Mouse (Mus musculus): Measurements from ENCODE around the gene Tmem164. TPM values are rescaled to one million over a fixed set of nuclear protein-coding genes. Genes with fewer than 3 reads are reported as not detected.
A peak's percentile ranks its signal among the peaks of the same experiment; 100 is the strongest.

Gene Tmem164
- polyA plus RNA-seq, 1 experiment from 2014 or later: 28.0 TPM

DNA sequence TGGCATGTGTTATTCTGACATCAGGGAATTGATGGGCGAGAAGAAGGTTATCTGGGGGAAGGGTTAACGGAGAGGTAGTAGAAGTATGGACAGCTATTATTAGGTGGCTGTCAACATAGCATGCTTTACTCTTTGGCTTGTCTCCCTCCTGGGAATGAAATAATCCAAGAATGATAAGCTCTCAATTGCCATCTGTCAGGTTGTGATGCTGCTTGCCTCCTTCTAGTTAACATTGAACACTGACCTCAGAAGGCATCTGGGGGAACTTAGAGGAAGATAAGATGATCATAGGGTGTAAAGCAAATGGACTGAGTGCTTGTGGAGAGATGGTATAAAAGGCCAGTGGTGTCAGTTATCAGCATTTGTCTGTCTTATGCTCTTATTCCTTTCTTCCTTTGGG is 44.4 kb downstream of the Tmem164 start:
- H3K36me3 ChIP-seq (ENCODE audit: poor library complexity, severe bottlenecking): no peaks in the 10 kb centered on the region
- no peak overlapping the region for H3K4me3 ChIP-seq
- no peaks in the 10 kb centered on the region for H3K9me3 ChIP-seq (replicated peaks)
- WGBS: 82% methylated on average over 2 of the region's 2 CpGs
- H3K9ac ChIP-seq: no peak overlapping the region
- H3K27me3 ChIP-seq: 0 out of 2 replicates have a peak, but pooled peaks cover 5% of the 10 kb centered on the region
- peaks cover 20% of the 10 kb centered on the region for H3K4me1 ChIP-seq
- no peak overlapping the region for H3K4me2 ChIP-seq
- no peak for ATAC-seq
- H3K27ac ChIP-seq: no peak overlapping the region

DNA sequence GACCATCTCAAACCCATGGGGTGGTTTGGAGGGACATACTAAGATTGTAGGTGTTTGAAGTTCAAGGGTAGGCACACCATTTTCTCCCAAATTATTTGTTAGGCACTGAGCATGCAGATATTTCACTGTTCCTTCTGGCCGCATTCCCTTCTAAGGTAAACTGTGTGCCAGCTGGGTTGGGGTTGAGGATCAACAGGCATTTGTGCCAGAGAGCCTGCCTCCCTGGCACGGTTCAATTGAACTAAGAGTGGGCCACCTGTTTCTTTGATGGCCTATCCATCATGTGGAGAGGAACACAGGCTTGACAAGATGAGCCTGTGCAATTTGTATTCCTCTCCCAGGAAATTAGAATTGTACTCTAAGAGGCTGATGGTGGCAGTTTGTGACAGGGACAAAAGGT is 45.1 kb downstream of the Tmem164 start:
- 0 out of 2 replicates have a peak, but pooled peaks have one; percentile 42 for ATAC-seq
- H3K9me3 ChIP-seq (replicated peaks): no peaks in the 10 kb centered on the region
- 0 out of 2 replicates have a peak, but pooled peaks cover 5% of the 10 kb centered on the region for H3K27me3 ChIP-seq
- no peak overlapping the region for H3K9ac ChIP-seq
- H3K36me3 ChIP-seq (ENCODE audit: poor library complexity, severe bottlenecking): no peaks in the 10 kb centered on the region
- H3K27ac ChIP-seq: no peak overlapping the region
- peaks cover 20% of the 10 kb centered on the region for H3K4me1 ChIP-seq
- H3K4me2 ChIP-seq: no peak overlapping the region
- no peak overlapping the region for H3K4me3 ChIP-seq
- 54% methylated on average over 2 of the region's 2 CpGs for WGBS

DNA sequence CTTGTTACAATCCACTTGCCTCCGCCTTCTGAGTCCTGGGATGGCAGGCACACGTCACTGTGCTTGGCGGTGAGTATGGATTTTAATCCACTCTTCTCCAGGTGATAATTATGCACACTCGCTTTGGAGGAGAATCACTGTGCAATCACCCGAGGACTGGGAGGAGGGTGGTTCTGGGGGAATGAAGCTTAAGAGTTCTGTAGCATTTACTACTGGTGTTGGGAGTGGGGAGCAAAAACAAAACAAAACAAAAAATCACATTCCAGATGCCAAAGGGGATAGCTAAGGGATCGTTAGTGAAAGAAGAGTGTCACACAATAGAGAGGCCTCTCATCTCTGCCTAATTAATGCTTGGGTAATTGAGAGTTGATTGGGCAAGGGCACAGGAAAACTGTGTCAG is 46.6 kb downstream of the Tmem164 start:
- Histone ChIP-seq H3K36me3 (ENCODE audit: poor library complexity, severe bottlenecking) (no peaks in the 10 kb centered on the region), H3K4me1 (peaks cover 29% of the 10 kb centered on the region), H3K27me3 (peaks cover 5% of the 10 kb centered on the region; the same call in 1 of the 2 replicates), H3K27ac (peak overlapping the region; percentile 48), H3K9me3 (replicated peaks) (no peaks in the 10 kb centered on the region), H3K4me2 (no peak overlapping the region), H3K9ac (no peak overlapping the region), H3K4me3 (no peak overlapping the region)
- WGBS: 27% methylated on average over 6 of the region's 6 CpGs
- ATAC-seq: peak; percentile 68

DNA sequence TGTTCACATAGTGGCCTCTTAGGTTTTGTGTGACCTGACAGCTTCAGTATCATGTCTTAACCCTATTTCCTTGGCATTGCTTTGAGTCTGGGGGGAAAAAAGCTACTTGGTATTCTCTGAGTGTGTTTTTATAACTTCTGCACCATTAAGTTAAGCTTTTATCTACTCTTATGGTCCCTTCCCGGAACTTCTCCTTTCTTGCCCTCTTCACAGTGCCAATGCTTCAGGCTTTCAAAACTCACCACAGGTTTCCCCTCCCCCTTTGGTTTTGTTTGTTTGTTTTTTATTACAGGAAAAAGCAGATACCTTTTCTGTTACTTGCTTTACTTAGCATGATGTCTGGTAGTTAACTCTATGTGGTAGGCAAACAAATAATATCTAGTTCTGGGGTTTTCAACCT is 47.8 kb downstream of the Tmem164 start:
- H3K9me3 ChIP-seq (replicated peaks): no peaks in the 10 kb centered on the region
- no peak overlapping the region for H3K4me2 ChIP-seq
- peaks cover 5% of the 10 kb centered on the region; the same call in 1 of the 2 replicates for H3K27me3 ChIP-seq
- no peak overlapping the region for H3K4me3 ChIP-seq
- peaks cover 29% of the 10 kb centered on the region for H3K4me1 ChIP-seq
- 63% methylated on average over 1 of the region's 1 CpGs for WGBS
- no peak for ATAC-seq
- no peaks in the 10 kb centered on the region for H3K36me3 ChIP-seq (ENCODE audit: poor library complexity, severe bottlenecking)
- H3K9ac ChIP-seq: no peak overlapping the region
- no peak overlapping the region for H3K27ac ChIP-seq

DNA sequence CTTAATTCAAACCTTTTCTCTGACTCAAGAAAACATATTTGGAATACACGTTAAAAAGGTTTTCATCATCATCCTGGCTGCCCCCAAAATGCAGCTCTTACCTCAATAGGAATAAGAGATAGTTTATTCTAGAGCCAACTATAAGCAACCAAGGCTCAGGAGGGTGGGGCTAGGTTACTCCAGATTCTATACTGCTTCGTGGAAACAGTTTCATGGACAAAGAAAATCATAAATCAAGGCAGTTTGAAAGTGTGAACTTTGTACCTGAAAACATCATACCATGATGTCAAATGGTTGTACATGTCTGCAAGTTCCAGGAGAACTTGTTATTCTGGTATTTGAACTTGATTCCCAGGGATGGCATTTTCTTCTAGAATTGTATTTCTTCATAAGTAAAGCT is 48.3 kb downstream of the Tmem164 start:
- Histone ChIP-seq H3K9ac (no peak overlapping the region), H3K27ac (no peak overlapping the region), H3K4me1 (peaks cover 29% of the 10 kb centered on the region), H3K4me2 (no peak overlapping the region), H3K27me3 (peaks cover 5% of the 10 kb centered on the region; the same call in 1 of the 2 replicates), H3K9me3 (replicated peaks) (no peaks in the 10 kb centered on the region), H3K36me3 (ENCODE audit: poor library complexity, severe bottlenecking) (no peaks in the 10 kb centered on the region), H3K4me3 (no peak overlapping the region)
- 82% methylated on average over 2 of the region's 2 CpGs for WGBS
- no peak for ATAC-seq

DNA sequence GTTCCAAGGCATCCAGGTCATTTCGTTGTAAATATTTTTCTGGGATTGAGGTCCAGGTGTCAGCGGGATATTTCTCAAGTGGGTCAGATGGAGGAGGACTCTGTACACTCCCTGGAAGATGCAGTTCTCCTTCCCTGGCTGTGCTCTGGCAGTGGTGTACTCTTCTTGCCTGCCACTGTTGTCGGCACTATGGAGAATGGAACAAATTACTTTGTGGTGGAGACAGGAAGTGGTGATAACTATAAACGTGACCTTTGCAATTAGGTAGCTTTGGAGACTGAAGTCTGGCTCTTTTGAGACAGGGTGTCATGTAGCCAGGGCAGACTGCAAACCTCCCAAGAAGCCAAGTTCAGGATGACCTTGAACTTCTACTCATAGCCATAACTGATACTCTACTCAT is 55.9 kb downstream of the Tmem164 start:
- no peak overlapping the region for H3K9ac ChIP-seq
- no peak for ATAC-seq
- no peak overlapping the region for H3K4me3 ChIP-seq
- H3K27ac ChIP-seq: no peak overlapping the region
- no peaks in the 10 kb centered on the region for H3K36me3 ChIP-seq (ENCODE audit: poor library complexity, severe bottlenecking)
- H3K4me2 ChIP-seq: no peak overlapping the region
- H3K9me3 ChIP-seq (replicated peaks): no peaks in the 10 kb centered on the region
- H3K27me3 ChIP-seq: no peaks in the 10 kb centered on the region
- H3K4me1 ChIP-seq: peaks cover 5% of the 10 kb centered on the region
- WGBS: 92% methylated on average over 4 of the region's 4 CpGs

DNA sequence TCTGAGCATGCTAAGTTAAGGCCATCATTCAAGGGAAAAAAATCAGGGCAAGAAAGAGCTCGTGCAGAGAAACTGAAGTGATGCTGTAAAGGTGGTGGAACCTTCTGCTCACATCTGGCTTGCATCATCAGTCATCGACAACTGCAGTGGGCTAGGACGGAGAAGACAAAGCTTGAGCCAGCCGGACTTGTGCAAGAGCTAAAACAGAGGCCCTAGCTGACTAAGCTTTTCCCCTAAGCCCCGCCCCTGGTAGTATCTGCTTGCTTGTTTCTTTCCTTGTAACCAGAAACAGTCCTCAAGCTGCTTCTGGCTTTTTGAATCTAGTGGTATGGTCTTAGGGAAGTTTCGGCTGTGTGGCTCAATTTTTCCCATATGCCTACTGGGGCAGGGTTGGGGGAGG is 56.5 kb downstream of the Tmem164 start:
- Histone ChIP-seq H3K27ac (no peak overlapping the region), H3K9me3 (replicated peaks) (no peaks in the 10 kb centered on the region), H3K4me1 (no peaks in the 10 kb centered on the region), H3K9ac (no peak overlapping the region), H3K4me3 (no peak overlapping the region), H3K36me3 (ENCODE audit: poor library complexity, severe bottlenecking) (no peaks in the 10 kb centered on the region), H3K4me2 (no peak overlapping the region), H3K27me3 (no peaks in the 10 kb centered on the region)
- ATAC-seq: no peak
- WGBS: 83% methylated on average over 6 of the region's 6 CpGs

DNA sequence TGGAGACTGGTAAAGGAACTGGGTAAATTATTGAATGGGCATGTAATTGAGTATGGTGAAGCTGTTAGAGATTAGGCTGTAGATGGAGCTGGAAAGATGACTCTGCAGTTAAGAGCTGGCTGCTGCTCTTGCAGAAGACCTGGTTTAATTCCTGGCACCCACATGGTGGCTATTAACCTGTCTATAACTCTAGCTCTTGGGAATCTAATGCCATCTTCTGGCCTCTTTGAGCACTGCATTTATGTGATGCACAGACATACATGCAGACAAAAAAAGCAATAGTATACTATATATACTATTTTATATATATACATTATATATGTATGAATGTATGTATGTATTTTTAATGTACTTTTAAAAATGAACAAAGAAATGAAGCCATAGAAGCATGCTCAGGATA is 66.2 kb downstream of the Tmem164 start:
- ATAC-seq: no peak

DNA sequence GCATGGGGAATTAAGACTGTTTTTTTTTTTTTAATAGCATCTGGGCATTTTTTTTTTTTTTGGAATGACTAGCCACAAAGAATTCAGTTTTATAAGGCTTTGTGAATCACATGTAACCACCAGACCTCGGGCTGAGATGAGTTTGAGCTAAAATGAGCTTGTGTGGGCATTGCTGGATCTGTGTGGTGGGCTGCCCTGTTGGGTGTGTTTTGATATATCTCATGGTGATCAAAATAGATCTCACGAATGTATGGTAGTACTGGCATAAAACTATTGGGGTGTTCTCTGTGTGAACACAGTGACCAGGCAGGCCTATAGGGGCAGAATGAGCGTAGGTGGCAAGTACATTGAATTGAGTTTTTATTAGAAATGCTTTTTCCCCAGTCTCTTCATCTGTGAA is 67.4 kb downstream of the Tmem164 start:
- Histone ChIP-seq H3K4me1 (no peaks in the 10 kb centered on the region), H3K9me3 (replicated peaks) (no peaks in the 10 kb centered on the region), H3K27me3 (no peaks in the 10 kb centered on the region; the same call in 1 of the 2 replicates), H3K36me3 (ENCODE audit: poor library complexity, severe bottlenecking) (no peaks in the 10 kb centered on the region), H3K4me2 (no peak overlapping the region), H3K9ac (no peak overlapping the region), H3K27ac (no peak overlapping the region), H3K4me3 (no peak overlapping the region)
- 76% methylated on average over 3 of the region's 3 CpGs for WGBS
- ATAC-seq: no peak

More for the DNA sequence above, 66.2 kb downstream of the Tmem164 start:
- Histone ChIP-seq H3K27me3 (no peaks in the 10 kb centered on the region; the same call in 1 of the 2 replicates), H3K4me2 (no peak overlapping the region), H3K36me3 (ENCODE audit: poor library complexity, severe bottlenecking) (no peaks in the 10 kb centered on the region), H3K4me3 (no peak overlapping the region), H3K27ac (no peak overlapping the region), H3K9me3 (replicated peaks) (no peaks in the 10 kb centered on the region), H3K9ac (no peak overlapping the region), H3K4me1 (no peaks in the 10 kb centered on the region)

DNA sequence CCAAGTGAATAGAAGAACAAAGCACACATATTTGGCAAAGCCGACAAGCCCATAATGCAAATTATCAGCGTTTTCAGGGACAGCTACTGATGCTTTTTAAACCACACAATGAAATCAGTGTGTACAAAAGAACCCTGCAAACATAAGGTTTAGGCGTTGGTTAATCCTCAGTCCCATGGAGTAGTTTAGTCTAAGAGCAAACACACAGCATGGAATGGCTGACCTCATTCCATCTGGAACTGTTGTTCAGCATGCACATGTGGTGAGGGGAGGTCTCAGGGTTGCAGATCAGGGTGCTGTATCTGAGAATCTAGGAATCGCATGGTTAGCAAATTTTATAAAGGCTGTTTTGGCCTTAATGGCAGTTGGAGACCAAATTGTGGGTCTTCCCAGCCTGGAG is 69.6 kb downstream of the Tmem164 start:
- H3K27ac ChIP-seq: no peak overlapping the region
- H3K36me3 ChIP-seq (ENCODE audit: poor library complexity, severe bottlenecking): no peaks in the 10 kb centered on the region
- H3K4me1 ChIP-seq: no peaks in the 10 kb centered on the region
- no peaks in the 10 kb centered on the region; the same call in 1 of the 2 replicates for H3K27me3 ChIP-seq
- no peak for ATAC-seq
- H3K4me2 ChIP-seq: no peak overlapping the region
- H3K9me3 ChIP-seq (replicated peaks): no peaks in the 10 kb centered on the region
- no peak overlapping the region for H3K4me3 ChIP-seq
- H3K9ac ChIP-seq: no peak overlapping the region
- 43% methylated on average over 4 of the region's 4 CpGs for WGBS

DNA sequence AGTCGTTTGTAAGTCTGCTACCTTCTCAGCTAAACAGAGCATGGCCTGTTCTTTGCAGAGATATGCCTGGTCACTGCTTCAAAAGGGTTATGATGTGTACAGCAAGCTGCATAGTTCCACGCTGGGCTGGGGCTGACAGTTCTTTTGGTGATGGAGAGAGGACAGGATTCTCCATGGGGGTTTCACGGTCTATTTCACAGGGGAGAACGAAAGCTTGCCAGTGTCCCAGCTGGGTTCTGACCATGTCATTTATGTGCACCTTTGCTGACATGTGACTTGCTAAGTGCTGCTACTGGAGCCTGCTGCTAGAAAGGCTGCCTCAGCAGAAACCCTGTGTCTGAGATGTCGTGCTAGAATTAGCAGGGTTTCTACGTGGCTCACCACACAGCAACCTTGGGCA is 74.3 kb downstream of the Tmem164 start:
- 76% methylated on average over 6 of the region's 6 CpGs for WGBS
- no peaks in the 10 kb centered on the region for H3K27me3 ChIP-seq
- H3K9ac ChIP-seq: no peak overlapping the region
- H3K4me1 ChIP-seq: no peaks in the 10 kb centered on the region
- no peak for ATAC-seq
- no peaks in the 10 kb centered on the region for H3K9me3 ChIP-seq (replicated peaks)
- no peak overlapping the region for H3K4me3 ChIP-seq
- H3K36me3 ChIP-seq (ENCODE audit: poor library complexity, severe bottlenecking): no peaks in the 10 kb centered on the region
- H3K27ac ChIP-seq: no peak overlapping the region
- H3K4me2 ChIP-seq: no peak overlapping the region

DNA sequence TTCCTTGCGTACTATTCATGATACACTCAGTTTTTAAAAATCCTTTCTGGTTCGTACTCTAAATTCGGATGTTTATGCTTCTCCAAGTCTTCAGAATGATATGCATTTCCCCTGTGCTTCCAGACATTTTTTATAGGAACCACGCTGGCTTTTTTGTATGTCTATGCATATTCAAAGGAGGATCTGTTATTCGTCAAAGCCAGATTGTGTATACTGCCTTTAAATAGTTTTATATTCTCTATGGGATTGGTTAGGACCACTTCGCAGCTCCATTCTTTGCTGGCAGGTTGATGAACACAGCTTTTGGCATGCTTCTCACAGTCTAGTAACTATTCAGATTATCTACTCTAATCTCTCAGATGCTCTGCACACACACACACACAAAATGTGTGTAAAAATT is 79.2 kb downstream of the Tmem164 start:
- H3K27ac ChIP-seq: no peak overlapping the region
- H3K4me3 ChIP-seq: no peak overlapping the region
- no peak; the same call in 1 of the 2 replicates for ATAC-seq
- peaks cover 3% of the 10 kb centered on the region; the same call in 1 of the 2 replicates for H3K27me3 ChIP-seq
- no peaks in the 10 kb centered on the region for H3K9me3 ChIP-seq (replicated peaks)
- no peaks in the 10 kb centered on the region for H3K36me3 ChIP-seq (ENCODE audit: poor library complexity, severe bottlenecking)
- no peaks in the 10 kb centered on the region for H3K4me1 ChIP-seq
- H3K9ac ChIP-seq: no peak overlapping the region
- 81% methylated on average over 6 of the region's 6 CpGs for WGBS
- no peak overlapping the region for H3K4me2 ChIP-seq

DNA sequence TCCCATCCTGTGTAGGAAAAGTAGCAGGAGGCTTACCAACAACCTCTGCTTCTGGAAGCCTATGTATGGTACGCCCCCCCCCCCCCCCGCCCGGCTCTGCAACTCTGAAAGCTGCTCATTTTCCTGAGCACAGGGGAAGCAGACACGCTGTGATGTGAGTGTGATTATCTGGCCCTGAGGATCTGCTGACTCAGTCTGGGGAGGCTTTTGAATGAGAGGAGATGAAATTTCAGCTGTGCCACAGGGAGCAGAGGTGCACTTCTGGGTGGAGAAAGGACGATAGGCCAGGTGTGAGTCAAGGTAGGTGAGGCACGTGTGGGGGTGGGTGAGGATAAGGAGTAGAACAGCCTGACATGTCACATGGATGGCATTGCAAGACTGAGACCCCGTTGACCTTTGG is 82.1 kb downstream of the Tmem164 start:
- no peaks in the 10 kb centered on the region for H3K36me3 ChIP-seq (ENCODE audit: poor library complexity, severe bottlenecking)
- H3K9ac ChIP-seq: no peak overlapping the region
- peaks cover 3% of the 10 kb centered on the region; the same call in 1 of the 2 replicates for H3K27me3 ChIP-seq
- no peak overlapping the region for H3K27ac ChIP-seq
- no peak overlapping the region for H3K4me2 ChIP-seq
- WGBS: 80% methylated on average over 7 of the region's 7 CpGs
- H3K4me3 ChIP-seq: no peak overlapping the region
- no peaks in the 10 kb centered on the region for H3K9me3 ChIP-seq (replicated peaks)
- no peak for ATAC-seq
- no peaks in the 10 kb centered on the region for H3K4me1 ChIP-seq
